Mouse (Mus musculus) forebrain, embryonic 12.5 days (tissue): Measurements from ENCODE around the gene Sec24a. TPM values are rescaled to one million over a fixed set of nuclear protein-coding genes. Genes with fewer than 3 reads are reported as not detected.
"Not testable (repeated sequence)": the region's sequence is repeated elsewhere in the genome, so short reads cannot be mapped to it uniquely, and the experiment has no call there.

Source experiments
- ATAC-seq: fragments of 200-750 bp; cut with Nextera tagmentation; 2 replicates; pipeline ENCODE4 v1.8.0; 2017; ENCODE audit warnings: moderate TSS enrichment; ENCODE audit not compliant: low FRiP score
- H3K27ac ChIP-seq: fragments of 300-500 bp; sonication (generic); 2 replicates; pipeline ENCODE4 v1.5.1; 2016; ENCODE audit warnings: mild to moderate bottlenecking
- H3K27me3 ChIP-seq: fragments of 300-500 bp; sonication (generic); 2 replicates; pipeline ENCODE4 v1.6.1; 2016; ENCODE audit warnings: mild to moderate bottlenecking
- H3K36me3 ChIP-seq: fragments of 300-500 bp; sonication (generic); replicated peaks from 2 replicates; pipeline ENCODE4 v1.6.1; 2016; ENCODE audit warnings: mild to moderate bottlenecking
- H3K4me1 ChIP-seq: fragments of 300-500 bp; sonication (generic); 2 replicates; pipeline ENCODE4 v1.6.1; 2016
- H3K4me2 ChIP-seq: fragments of 300-500 bp; sonication (generic); 2 replicates; pipeline ENCODE4 v1.6.1; 2016; ENCODE audit warnings: mild to moderate bottlenecking, moderate library complexity
- H3K4me3 ChIP-seq: fragments of 300-500 bp; sonication (generic); replicated peaks from 2 replicates; pipeline ENCODE4 v1.5.1; 2016; ENCODE audit warnings: mild to moderate bottlenecking
- H3K9ac ChIP-seq: fragments of 300-500 bp; sonication (generic); 2 replicates; pipeline ENCODE4 v1.6.1; 2016; ENCODE audit warnings: mild to moderate bottlenecking
- H3K9me3 ChIP-seq: fragments of 300-500 bp; sonication (generic); 2 replicates; pipeline ENCODE4 v1.6.1; 2016
- WGBS: fragments of 180-500 bp; shearing (Covaris S2); methylation state at CpG from one replicate; pipeline ENCODE4 v1.1.7; 2016; 5-methylcytosine and 5-hydroxymethylcytosine counted together
- polyA plus RNA-seq: library from polyadenylated mRNA; unstranded; fragments of >200 nt; fragmentation: Nextera tagmentation; extraction: Ambion mirVana; gene quantifications from 2 replicates; pipeline ENCODE4 v1.2.1, GENCODE M21; 2016

The Sec24a gene
- polyA plus RNA-seq, 1 experiment from 2014 or later: 14.8 TPM

GRCm38 (mm10) chr11:51757625-51758024 lies 5.8 kb downstream of the Sec24a start:
- Histone ChIP-seq H3K4me2 (no peak overlapping the region), H3K4me1 (peaks cover 27% of the 10 kb centered on the region), H3K9ac (no peak overlapping the region), H3K27ac (no peak overlapping the region), H3K27me3 (peaks cover 10% of the 10 kb centered on the region; the same call in 1 of the 2 replicates), H3K9me3 (no peaks in the 10 kb centered on the region), H3K36me3 (no peaks in the 10 kb centered on the region), H3K4me3 (no peak overlapping the region)
- ATAC-seq: no peak
- 91% methylated on average over 5 of the region's 5 CpGs for WGBS

- whole genome bisulfite sequencing: 80% methylated on average over 11 of the region's 11 CpGs
- Histone ChIP-seq H3K9me3 (no peaks in the 10 kb centered on the region), H3K4me1 (peaks cover 27% of the 10 kb centered on the region), H3K27ac (no peak overlapping the region), H3K4me2 (peak overlapping the region; percentile 81), H3K36me3 (no peaks in the 10 kb centered on the region), H3K27me3 (peaks cover 10% of the 10 kb centered on the region; the same call in 1 of the 2 replicates), H3K4me3 (peak overlapping the region; percentile 98), H3K9ac (peak overlapping the region; percentile 95; the same call in 1 of the 2 replicates)
- ATAC-seq: no peak
Observed at GRCm38 (mm10) chr11:51757023-51757422, 6.4 kb downstream of the Sec24a start.

GRCm38 (mm10) chr11:51756352-51756771 lies 7.1 kb downstream of the Sec24a start:
- peak overlapping the region; percentile 43 for H3K27ac ChIP-seq
- peaks cover 27% of the 10 kb centered on the region for H3K4me1 ChIP-seq
- H3K4me3 ChIP-seq: peak overlapping the region; percentile 98
- peaks cover 4% of the 10 kb centered on the region; the same call in 1 of the 2 replicates for H3K27me3 ChIP-seq
- peak overlapping the region; percentile 95 for H3K9ac ChIP-seq
- no peaks in the 10 kb centered on the region for H3K36me3 ChIP-seq
- peak overlapping the region; percentile 81 for H3K4me2 ChIP-seq
- under 1% methylated on average over 41 of the region's 41 CpGs for WGBS
- no peaks in the 10 kb centered on the region for H3K9me3 ChIP-seq
- peak; percentile 96 for ATAC-seq

GRCm38 (mm10) chr11:51755621-51756311 lies 7.7 kb downstream of the Sec24a start:
- peak overlapping the region; percentile 95 for H3K9ac ChIP-seq
- H3K27ac ChIP-seq: peak overlapping the region; percentile 43; the same call in 1 of the 2 replicates

GRCm38 (mm10) chr11:51751623-51752225 lies 11.7 kb downstream of the Sec24a start:
- not testable (repeated sequence) for H3K27ac ChIP-seq, H3K27me3 ChIP-seq, H3K4me3 ChIP-seq, H3K9ac ChIP-seq, H3K9me3 ChIP-seq, H3K4me2 ChIP-seq, ATAC-seq, H3K36me3 ChIP-seq
- peaks cover 22% of the 10 kb centered on the region for H3K4me1 ChIP-seq
- WGBS: 83% methylated on average over 6 of the region's 6 CpGs

More at GRCm38 (mm10) chr11:51755621-51756311, 7.7 kb downstream of the Sec24a start:
- H3K36me3 ChIP-seq: no peaks in the 10 kb centered on the region
- WGBS: 1% methylated on average over 46 of the region's 46 CpGs
- H3K4me1 ChIP-seq: peaks cover 27% of the 10 kb centered on the region
- peak overlapping the region; percentile 98 for H3K4me3 ChIP-seq
- H3K27me3 ChIP-seq: peaks cover 4% of the 10 kb centered on the region; the same call in 1 of the 2 replicates
- peak; percentile 84 for ATAC-seq
- H3K4me2 ChIP-seq: peak overlapping the region; percentile 81
- H3K9me3 ChIP-seq: no peaks in the 10 kb centered on the region

GRCm38 (mm10) chr11:51746096-51746495 lies 17.3 kb downstream of the Sec24a start:
- Histone ChIP-seq H3K9ac (no peak overlapping the region), H3K36me3 (peaks cover 27% of the 10 kb centered on the region)
- ATAC-seq: no peak

GRCm38 (mm10) chr11:51740701-51741100 lies 22.7 kb downstream of the Sec24a start:
- no peak overlapping the region for H3K9ac ChIP-seq
- peaks cover 39% of the 10 kb centered on the region for H3K36me3 ChIP-seq
- H3K27me3 ChIP-seq: no peaks in the 10 kb centered on the region
- no peaks in the 10 kb centered on the region for H3K9me3 ChIP-seq
- WGBS: 98% methylated on average over 3 of the region's 3 CpGs
- ATAC-seq: no peak
- H3K4me3 ChIP-seq: no peak overlapping the region
- H3K4me2 ChIP-seq: no peak overlapping the region
- no peaks in the 10 kb centered on the region for H3K4me1 ChIP-seq
- H3K27ac ChIP-seq: no peak overlapping the region

More at GRCm38 (mm10) chr11:51746096-51746495, 17.3 kb downstream of the Sec24a start:
- H3K4me2 ChIP-seq: no peak overlapping the region
- 85% methylated on average over 1 of the region's 1 CpGs for WGBS
- no peaks in the 10 kb centered on the region for H3K9me3 ChIP-seq
- H3K27me3 ChIP-seq: no peaks in the 10 kb centered on the region
- H3K27ac ChIP-seq: no peak overlapping the region
- no peak overlapping the region for H3K4me3 ChIP-seq
- no peaks in the 10 kb centered on the region for H3K4me1 ChIP-seq

- Histone ChIP-seq H3K27me3 (no peaks in the 10 kb centered on the region), H3K4me1 (no peaks in the 10 kb centered on the region), H3K36me3 (peaks cover 39% of the 10 kb centered on the region), H3K9me3 (no peaks in the 10 kb centered on the region), H3K27ac (no peak overlapping the region), H3K4me3 (no peak overlapping the region), H3K4me2 (no peak overlapping the region), H3K9ac (no peak overlapping the region)
- WGBS: 88% methylated on average over 3 of the region's 3 CpGs
- ATAC-seq: no peak
Observed at GRCm38 (mm10) chr11:51738651-51739403, 24.6 kb downstream of the Sec24a start.

- not testable (repeated sequence) for ATAC-seq, H3K27me3 ChIP-seq, H3K27ac ChIP-seq, H3K4me3 ChIP-seq, H3K4me2 ChIP-seq, H3K9ac ChIP-seq, H3K9me3 ChIP-seq, H3K4me1 ChIP-seq
- H3K36me3 ChIP-seq: peaks cover 32% of the 10 kb centered on the region
- 98% methylated on average over 13 of the region's 13 CpGs for WGBS
Observed at GRCm38 (mm10) chr11:51734218-51734617, 29.2 kb downstream of the Sec24a start.

GRCm38 (mm10) chr11:51732883-51733282 lies 30.6 kb downstream of the Sec24a start:
- H3K27ac ChIP-seq: no peak overlapping the region
- no peak overlapping the region for H3K4me2 ChIP-seq
- H3K4me3 ChIP-seq: no peak overlapping the region
- H3K4me1 ChIP-seq: no peaks in the 10 kb centered on the region
- no peaks in the 10 kb centered on the region for H3K27me3 ChIP-seq
- no peak overlapping the region for H3K9ac ChIP-seq
- H3K9me3 ChIP-seq: no peaks in the 10 kb centered on the region
- WGBS: 84% methylated on average over 1 of the region's 1 CpGs
- no peak for ATAC-seq
- peaks cover 32% of the 10 kb centered on the region for H3K36me3 ChIP-seq

- H3K27me3 ChIP-seq: no peaks in the 10 kb centered on the region
- ATAC-seq: no peak
- H3K4me2 ChIP-seq: no peak overlapping the region
- no peaks in the 10 kb centered on the region for H3K9me3 ChIP-seq
- no peak overlapping the region for H3K9ac ChIP-seq
- 93% methylated on average over 11 of the region's 11 CpGs for WGBS
- peaks cover 59% of the 10 kb centered on the region for H3K36me3 ChIP-seq
- H3K4me3 ChIP-seq: no peak overlapping the region
- H3K27ac ChIP-seq: no peak overlapping the region
- no peaks in the 10 kb centered on the region for H3K4me1 ChIP-seq
Observed at GRCm38 (mm10) chr11:51721066-51721465, 42.4 kb downstream of the Sec24a start.

GRCm38 (mm10) chr11:51707080-51707479 lies 56.4 kb downstream of the Sec24a start:
- Histone ChIP-seq H3K9me3 (no peaks in the 10 kb centered on the region), H3K4me2 (no peak overlapping the region), H3K27ac (no peak overlapping the region), H3K4me1 (no peaks in the 10 kb centered on the region), H3K4me3 (no peak overlapping the region), H3K27me3 (no peaks in the 10 kb centered on the region), H3K36me3 (peaks cover 65% of the 10 kb centered on the region), H3K9ac (no peak overlapping the region)
- 96% methylated on average over 12 of the region's 13 CpGs for WGBS
- ATAC-seq: no peak
